Mouse (Mus musculus) forebrain, embryonic 14.5 days (tissue): ENCODE results near the gene Gm21972. TPM values are rescaled to one million over a fixed set of nuclear protein-coding genes. Genes with fewer than 3 reads are reported as not detected.

Experiments
- ATAC-seq: fragments of 200-750 bp; cut with Nextera tagmentation; 2 replicates; pipeline ENCODE4 v1.8.0; 2017; ENCODE audit warnings: mild to moderate bottlenecking, moderate library complexity
- DNase-seq: peaks from one replicate; pipeline ENCODE4 v3.0.0-alpha.2; 2015; ENCODE audit warnings: low spot score
- H3K27ac ChIP-seq: fragments of 300-500 bp; sonication (generic); 2 replicates; pipeline ENCODE4 v1.5.1; 2014; ENCODE audit warnings: low read depth, mild to moderate bottlenecking, control low read depth, low read length, moderate library complexity
- H3K27me3 ChIP-seq: fragments of 300-500 bp; sonication (generic); replicated peaks from 2 replicates; pipeline ENCODE4 v1.6.1; 2014; ENCODE audit warnings: low read length, control low read depth, mixed read lengths; ENCODE audit not compliant: control insufficient read depth, insufficient read depth
- H3K36me3 ChIP-seq: fragments of 300-500 bp; sonication (generic); 2 replicates; pipeline ENCODE4 v1.6.1; 2014; ENCODE audit warnings: low read length, control low read depth; ENCODE audit not compliant: control insufficient read depth, insufficient read depth
- H3K4me1 ChIP-seq: fragments of 300-500 bp; sonication (generic); 2 replicates; pipeline ENCODE4 v1.6.1; 2014; ENCODE audit warnings: antibody characterized with exemption, low read length, control low read depth; ENCODE audit not compliant: control insufficient read depth, insufficient read depth
- H3K4me2 ChIP-seq: fragments of 300-500 bp; sonication (generic); 2 replicates; pipeline ENCODE4 v1.6.1; 2014; ENCODE audit warnings: mild to moderate bottlenecking, control low read depth, low read length
- H3K4me3 ChIP-seq: fragments of 300-500 bp; sonication (generic); 2 replicates; pipeline ENCODE4 v1.5.1; 2014; ENCODE audit warnings: low read depth, low read length, control low read depth
- H3K9ac ChIP-seq: fragments of 300-500 bp; sonication (generic); 2 replicates; pipeline ENCODE4 v1.6.1; 2014; ENCODE audit warnings: mild to moderate bottlenecking, low read length, control low read depth, moderate library complexity
- H3K9me3 ChIP-seq: fragments of 300-500 bp; sonication (generic); replicated peaks from 2 replicates; pipeline ENCODE4 v1.6.1; 2016; ENCODE audit warnings: low read length, control low read depth, mixed read lengths; ENCODE audit not compliant: control insufficient read depth
- WGBS: fragments of 180-500 bp; shearing (Covaris S2); extraction: QIAGEN DNeasy Blood & Tissue Kit; methylation state at CpG from one replicate; pipeline ENCODE4 v1.1.7; 2014; 5-methylcytosine and 5-hydroxymethylcytosine counted together
- polyA plus RNA-seq: library from polyadenylated mRNA; unstranded; fragments of >200 nt; fragmentation: Nextera tagmentation; extraction: Ambion mirVana; gene quantifications from 2 replicates; pipeline ENCODE4 v1.2.1, GENCODE M21; 2014

Gm21972 gene
- polyA plus RNA-seq, 1 experiment from 2014 or later = 1.1 TPM

DNA sequence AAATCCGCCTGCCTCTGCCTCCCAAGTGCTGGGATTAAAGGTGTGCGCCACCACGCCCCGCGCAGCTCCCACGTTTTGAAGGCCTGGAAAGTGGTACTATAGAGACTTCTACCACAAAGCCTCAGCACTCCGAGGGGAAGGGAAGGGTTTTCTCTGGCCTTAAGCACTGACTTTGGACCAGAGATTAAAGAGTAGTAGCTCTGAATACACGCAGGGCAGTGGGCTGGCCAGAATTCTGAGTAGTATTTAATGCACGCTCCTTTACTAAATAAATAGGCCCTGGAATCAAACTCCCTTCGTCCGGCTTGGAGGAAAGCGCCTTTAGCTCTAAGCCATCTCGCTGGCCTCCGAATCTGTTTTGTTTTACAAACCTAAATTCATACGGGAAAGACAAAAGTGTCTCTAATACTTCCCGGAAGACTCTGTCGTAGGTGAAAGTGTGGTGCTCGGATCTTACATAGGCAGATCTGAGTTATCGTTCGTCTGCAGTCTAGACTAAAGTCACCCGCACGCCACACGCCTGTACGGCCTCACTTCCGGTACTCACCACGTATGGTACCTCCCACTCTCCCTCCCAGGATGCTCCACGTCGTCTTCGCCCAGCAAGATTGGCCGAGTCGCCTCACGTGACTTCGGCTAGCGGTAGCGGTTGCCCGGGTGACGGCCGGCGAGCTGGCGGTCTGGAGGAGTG is 20.8 kb downstream of the Gm21972 start, which contains the start of gene Armc9:
TSS of gene Armc9 (plus strand) at position 648 of the 691 bp plus-strand sequence.
- WGBS = 4% methylated on average over 40 of the region's 40 CpGs
- ATAC-seq = peak; percentile 100
- DNase-seq = peak; percentile 98
- H3K27me3 ChIP-seq = no peaks in the 10 kb centered on the region
- H3K4me2 ChIP-seq = peak within 1 kb of the TSS; percentile 76
- H3K36me3 ChIP-seq = 0 out of 2 replicates have a peak, but pooled peaks cover 10% of the 10 kb centered on the region
- peak within 1 kb of the TSS; percentile 83 for H3K9ac ChIP-seq
- H3K9me3 ChIP-seq = no peaks in the 10 kb centered on the region
- H3K27ac ChIP-seq = peak within 1 kb of the TSS; percentile 79
- H3K4me1 ChIP-seq = peaks cover 5% of the 10 kb centered on the region; the same call in 1 of the 2 replicates
- H3K4me3 ChIP-seq = peak within 1 kb of the TSS; percentile 73

DNA sequence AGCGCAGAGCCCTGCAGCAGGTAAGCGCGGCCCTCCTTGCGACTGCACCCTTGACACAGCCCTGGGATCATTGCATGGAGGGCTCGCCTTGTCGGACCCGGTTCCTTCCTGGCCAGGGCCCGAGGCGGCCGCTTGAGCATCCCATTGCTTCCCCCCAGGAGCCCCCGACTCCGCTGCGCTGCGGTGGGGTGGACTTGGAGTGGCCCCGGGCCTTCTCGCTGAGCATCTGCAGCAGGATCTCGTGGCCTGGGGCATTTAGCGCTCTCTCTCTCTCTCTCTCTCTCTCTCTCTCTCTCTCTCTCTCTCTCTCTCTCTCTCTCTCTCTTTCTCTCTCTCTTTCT is 21.4 kb downstream of the Gm21972 start:
- no peaks in the 10 kb centered on the region for H3K9me3 ChIP-seq
- H3K4me2 ChIP-seq = peak overlapping the region; percentile 63
- H3K4me3 ChIP-seq = peak overlapping the region; percentile 73
- DNase-seq (no peak), ATAC-seq (no peak)
- no peak overlapping the region for H3K27ac ChIP-seq
- no peaks in the 10 kb centered on the region for H3K27me3 ChIP-seq
- peaks cover 5% of the 10 kb centered on the region; the same call in 1 of the 2 replicates for H3K4me1 ChIP-seq
- peak overlapping the region; percentile 83 for H3K9ac ChIP-seq
- peaks cover 11% of the 10 kb centered on the region; the same call in 1 of the 2 replicates for H3K36me3 ChIP-seq
- WGBS = under 1% methylated on average over 18 of the region's 18 CpGs

DNA sequence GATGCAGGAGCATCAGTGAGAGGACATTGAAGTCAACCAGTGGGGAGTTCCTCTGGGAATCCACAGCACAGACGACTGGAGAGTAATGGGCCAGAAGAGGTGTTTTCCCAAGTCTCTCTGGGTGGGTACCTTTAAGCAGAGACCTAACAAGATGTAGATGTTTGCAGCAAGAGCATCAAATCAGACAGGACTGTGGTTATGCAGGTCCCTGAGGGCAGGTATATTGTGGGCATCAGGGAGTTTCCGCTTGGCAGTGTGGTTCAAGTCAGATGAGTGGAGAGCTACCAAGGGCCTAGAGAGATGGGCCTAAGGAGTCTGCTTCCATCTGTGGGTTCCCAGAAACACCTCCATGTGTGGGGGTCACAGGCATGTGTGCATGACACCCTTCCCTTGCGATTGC is 22.6 kb downstream of the Gm21972 start:
- 78% methylated on average over 3 of the region's 3 CpGs for WGBS
- Histone ChIP-seq H3K9me3 (no peaks in the 10 kb centered on the region), H3K36me3 (peaks cover 23% of the 10 kb centered on the region), H3K27ac (no peak overlapping the region), H3K4me2 (no peak overlapping the region), H3K9ac (peak overlapping the region; percentile 83; the same call in 1 of the 2 replicates), H3K4me3 (no peak overlapping the region), H3K27me3 (no peaks in the 10 kb centered on the region), H3K4me1 (peaks cover 5% of the 10 kb centered on the region; the same call in 1 of the 2 replicates)
- DNase-seq = no peak
- ATAC-seq = no peak

DNA sequence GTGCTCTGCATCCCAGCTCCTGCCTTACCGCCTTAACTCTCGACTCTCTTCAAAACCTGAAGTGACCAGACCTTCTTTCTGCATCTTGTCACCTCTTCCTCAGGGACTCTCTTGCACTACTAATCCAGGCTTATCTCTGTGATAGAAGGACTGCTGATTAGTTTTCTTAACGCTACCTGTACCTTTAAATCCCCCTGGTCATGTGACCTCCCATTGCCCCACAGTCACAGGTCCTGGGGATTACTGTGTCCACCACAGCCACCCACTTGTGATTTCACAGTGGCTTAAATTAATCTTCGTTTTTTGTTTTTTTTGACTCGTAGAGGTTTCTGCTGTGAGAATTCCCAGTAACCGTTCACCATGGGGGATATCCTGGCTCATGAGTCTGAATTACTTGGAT is 23.2 kb downstream of the Gm21972 start:
- Histone ChIP-seq H3K36me3 (peaks cover 29% of the 10 kb centered on the region), H3K4me3 (no peak overlapping the region), H3K4me1 (peaks cover 5% of the 10 kb centered on the region; the same call in 1 of the 2 replicates), H3K27ac (no peak overlapping the region), H3K27me3 (no peaks in the 10 kb centered on the region), H3K4me2 (no peak overlapping the region), H3K9ac (no peak overlapping the region), H3K9me3 (no peaks in the 10 kb centered on the region)
- DNase-seq (no peak), ATAC-seq (no peak)
- WGBS = 89% methylated on average over 6 of the region's 6 CpGs

DNA sequence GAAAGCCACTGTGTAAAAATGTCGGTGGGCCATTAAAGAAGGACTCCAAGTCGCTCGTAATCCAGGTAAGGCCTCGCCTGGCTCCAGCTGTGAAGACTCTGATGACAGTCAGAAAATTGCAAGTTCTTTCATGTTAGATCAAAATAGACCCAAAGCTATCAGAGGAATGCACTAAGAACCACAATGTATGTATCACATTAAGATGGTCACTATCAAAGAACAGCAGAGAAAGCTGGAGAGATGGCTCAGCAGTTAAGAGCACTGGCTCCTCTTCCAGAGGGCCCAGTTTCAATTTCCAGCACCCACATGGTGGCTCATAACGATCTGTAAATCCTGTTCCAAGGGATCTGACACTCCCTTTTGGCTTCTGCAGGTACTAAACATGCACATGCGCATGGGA is 26.6 kb downstream of the Gm21972 start:
- Histone ChIP-seq H3K4me3 (no peak overlapping the region), H3K9ac (no peak overlapping the region), H3K36me3 (peaks cover 55% of the 10 kb centered on the region), H3K27me3 (no peaks in the 10 kb centered on the region), H3K4me2 (no peak overlapping the region), H3K9me3 (no peaks in the 10 kb centered on the region), H3K27ac (no peak overlapping the region), H3K4me1 (peaks cover 4% of the 10 kb centered on the region; the same call in 1 of the 2 replicates)
- DNase-seq = no peak
- ATAC-seq = no peak
- WGBS = 93% methylated on average over 6 of the region's 6 CpGs

DNA sequence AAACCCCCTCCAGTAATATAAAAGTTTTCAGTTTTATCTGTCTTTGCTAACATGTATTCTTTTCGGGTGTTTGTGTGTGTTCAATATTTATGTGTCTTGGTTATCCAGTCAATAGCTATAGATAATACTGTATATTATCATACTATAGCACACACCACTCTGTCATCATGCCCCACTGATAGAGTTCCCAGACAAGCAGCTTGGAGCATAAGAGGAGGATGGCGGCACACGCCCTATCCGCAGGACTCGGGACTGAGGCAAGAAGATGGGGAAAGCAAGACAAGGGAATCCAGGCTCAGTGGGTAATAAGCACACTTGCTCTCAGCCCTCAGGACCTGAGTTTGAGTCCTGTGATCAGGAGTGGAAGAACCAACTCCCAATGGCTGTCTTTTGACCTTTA is 27.0 kb downstream of the Gm21972 start:
- WGBS = 93% methylated on average over 5 of the region's 5 CpGs

DNA sequence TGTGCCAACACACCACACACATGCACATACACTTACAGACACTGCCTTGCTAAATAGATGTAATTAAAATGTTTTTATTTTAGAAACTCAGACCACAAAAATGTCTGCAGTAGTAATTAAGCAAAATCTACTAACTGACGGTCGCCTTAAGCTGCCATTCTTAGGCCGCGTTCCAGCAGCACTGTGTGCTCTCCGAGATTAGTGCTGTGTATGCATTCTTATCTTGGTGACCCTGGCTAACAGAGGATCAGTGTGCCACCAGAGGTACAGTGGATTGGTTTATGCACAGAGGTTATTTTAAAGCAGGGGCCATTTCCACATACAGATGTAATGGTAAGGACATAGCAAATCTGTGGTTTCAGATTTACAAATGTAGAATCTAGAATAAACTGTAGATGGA is 27.6 kb downstream of the Gm21972 start:
- WGBS = 94% methylated on average over 5 of the region's 5 CpGs

More for the DNA sequence above, 27.0 kb downstream of the Gm21972 start:
- no peak overlapping the region for H3K4me2 ChIP-seq
- no peak for ATAC-seq
- H3K27me3 ChIP-seq = no peaks in the 10 kb centered on the region
- no peaks in the 10 kb centered on the region; the same call in 1 of the 2 replicates for H3K4me1 ChIP-seq
- peaks cover 59% of the 10 kb centered on the region for H3K36me3 ChIP-seq
- no peak for DNase-seq
- no peak overlapping the region for H3K9ac ChIP-seq
- H3K27ac ChIP-seq = no peak overlapping the region
- no peaks in the 10 kb centered on the region for H3K9me3 ChIP-seq
- no peak overlapping the region for H3K4me3 ChIP-seq

DNA sequence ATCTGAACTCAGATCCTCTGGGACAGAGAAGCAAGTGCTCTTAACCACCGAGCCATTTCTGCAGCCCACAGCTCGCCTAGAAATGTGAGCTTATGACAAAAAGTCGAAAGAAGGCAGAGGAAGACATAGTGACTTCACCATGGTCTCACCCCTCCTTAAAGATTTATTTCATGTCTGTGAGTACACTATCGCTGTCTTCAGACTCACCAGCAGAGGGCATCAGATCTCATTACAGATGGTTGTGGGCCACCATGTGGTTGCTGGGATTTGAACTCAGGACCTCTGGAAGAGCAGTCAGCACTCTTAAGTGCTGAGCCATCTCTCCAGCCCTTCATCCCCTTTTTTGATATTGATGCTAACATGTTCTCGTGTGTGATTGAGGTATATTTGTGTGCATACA is 41.2 kb downstream of the Gm21972 start:
- peaks cover 53% of the 10 kb centered on the region for H3K36me3 ChIP-seq
- WGBS = 97% methylated on average over 5 of the region's 5 CpGs
- H3K9ac ChIP-seq = no peak overlapping the region
- no peak for DNase-seq
- no peaks in the 10 kb centered on the region for H3K9me3 ChIP-seq
- no peak overlapping the region for H3K4me3 ChIP-seq
- ATAC-seq = no peak
- H3K4me2 ChIP-seq = no peak overlapping the region
- H3K4me1 ChIP-seq = no peaks in the 10 kb centered on the region
- H3K27me3 ChIP-seq = no peaks in the 10 kb centered on the region
- H3K27ac ChIP-seq = no peak overlapping the region

More for the DNA sequence above, 27.6 kb downstream of the Gm21972 start:
- H3K9me3 ChIP-seq = no peaks in the 10 kb centered on the region
- H3K36me3 ChIP-seq = peaks cover 65% of the 10 kb centered on the region
- H3K4me3 ChIP-seq = no peak overlapping the region
- H3K27ac ChIP-seq = no peak overlapping the region
- H3K4me1 ChIP-seq = no peaks in the 10 kb centered on the region
- H3K9ac ChIP-seq = no peak overlapping the region
- DNase-seq (no peak), ATAC-seq (no peak)
- H3K27me3 ChIP-seq = no peaks in the 10 kb centered on the region
- H3K4me2 ChIP-seq = no peak overlapping the region

DNA sequence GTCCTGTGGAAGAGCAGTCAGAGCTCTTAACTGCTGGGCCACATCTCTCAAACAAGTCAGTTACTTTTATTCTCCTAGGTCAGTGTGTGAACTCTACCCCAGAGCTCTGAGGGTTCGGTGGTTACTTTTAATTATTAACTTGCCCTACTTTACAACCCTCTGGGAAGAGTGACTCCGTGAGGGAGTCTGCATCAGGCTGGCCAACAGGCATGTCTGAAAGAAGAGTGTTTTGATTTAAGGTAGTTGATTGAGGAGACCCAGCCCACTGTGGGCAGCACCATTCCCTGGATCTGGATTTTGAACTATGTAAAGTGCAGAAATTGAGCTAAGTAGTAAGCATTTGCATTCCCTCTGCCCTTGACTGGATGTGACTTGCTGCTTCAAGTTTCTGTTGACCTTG is 42.6 kb downstream of the Gm21972 start:
- Histone ChIP-seq H3K9ac (no peak overlapping the region), H3K27ac (no peak overlapping the region), H3K36me3 (peaks cover 50% of the 10 kb centered on the region), H3K27me3 (no peaks in the 10 kb centered on the region), H3K9me3 (no peaks in the 10 kb centered on the region), H3K4me1 (no peaks in the 10 kb centered on the region), H3K4me3 (no peak overlapping the region), H3K4me2 (no peak overlapping the region)
- DNase-seq (no peak), ATAC-seq (no peak)
- WGBS = 87% methylated on average over 2 of the region's 2 CpGs
